Mouse (Mus musculus): ENCODE measurements around the gene Tsfm. TPM values are rescaled to one million over a fixed set of nuclear protein-coding genes. Genes with fewer than 3 reads are reported as not detected.

The Tsfm gene
- polyA plus RNA-seq (2012; ENCODE audit: low replicate concordance) = 75.8 and 81.5 TPM in 2 replicates

DNA sequence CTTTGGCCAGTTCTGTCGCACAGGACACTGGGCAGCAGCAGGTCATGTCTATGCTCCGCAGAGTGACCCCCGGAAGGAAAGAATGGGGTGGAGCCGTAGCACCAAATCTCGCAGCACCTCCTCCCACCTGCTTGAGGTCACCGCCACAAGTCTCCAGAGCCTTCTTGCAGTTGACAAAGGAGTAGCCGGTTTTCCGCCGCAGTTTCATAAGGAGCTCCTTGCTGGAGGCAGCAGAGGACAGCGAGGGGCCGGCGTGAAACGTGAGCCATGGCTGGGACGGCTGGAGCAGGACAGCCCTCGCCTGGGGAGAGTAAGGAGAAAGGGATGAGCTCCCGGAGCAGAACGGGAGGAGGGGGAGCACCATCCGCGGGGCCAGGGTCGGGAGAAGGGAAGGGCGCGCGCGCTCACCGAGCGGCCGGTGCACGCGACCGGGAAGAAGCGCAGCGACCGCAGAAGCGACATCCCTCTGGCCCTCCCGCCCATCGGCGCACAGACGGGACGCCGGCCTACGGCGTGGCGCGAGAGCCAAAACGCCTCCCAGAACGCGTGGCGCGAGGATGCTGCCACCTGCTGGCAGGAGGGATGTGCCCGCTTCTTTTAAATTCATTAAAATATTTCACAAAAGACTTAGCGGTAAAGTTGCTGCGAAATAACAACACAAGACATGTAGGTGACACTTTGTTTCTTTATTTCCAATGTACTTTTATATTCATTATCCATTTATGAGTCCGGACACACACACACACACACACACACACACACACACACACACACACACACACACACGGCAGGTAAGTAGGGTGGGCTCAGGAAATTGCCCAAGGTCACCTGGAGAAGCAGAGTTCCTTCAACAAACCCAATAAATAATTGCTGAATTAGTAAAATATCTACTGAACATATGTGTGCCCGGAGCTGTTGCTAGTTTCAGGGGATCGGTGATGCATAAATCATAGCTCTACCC, at the start of gene Tsfm:
TSS of gene Tsfm (minus strand) at position 505 of the 961 bp plus-strand sequence.

DNA sequence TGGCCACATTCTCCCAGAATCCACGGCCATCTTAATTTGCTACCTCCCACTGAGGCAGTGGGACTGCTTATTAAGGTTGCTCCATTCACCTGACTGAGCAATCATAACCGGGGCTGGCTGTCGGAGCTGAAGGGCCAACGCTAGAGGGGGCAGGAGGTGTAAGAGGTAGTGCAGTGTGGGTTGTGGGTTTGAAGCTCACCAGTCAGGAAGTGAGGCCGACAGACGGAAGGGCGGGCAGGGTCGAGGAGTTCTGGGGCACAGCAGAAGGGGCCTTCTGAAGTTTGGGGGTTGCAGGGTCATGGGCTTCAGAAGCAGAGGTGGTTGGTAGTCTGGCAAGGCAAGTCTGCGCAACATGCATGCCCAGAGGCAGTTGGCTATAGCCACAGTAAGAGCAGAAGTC, 44.4 kb upstream of the Tsfm start, which contains the start of gene Agap2:
TSS of gene Agap2 (plus strand) at position 205 of the 400 bp plus-strand sequence.

DNA sequence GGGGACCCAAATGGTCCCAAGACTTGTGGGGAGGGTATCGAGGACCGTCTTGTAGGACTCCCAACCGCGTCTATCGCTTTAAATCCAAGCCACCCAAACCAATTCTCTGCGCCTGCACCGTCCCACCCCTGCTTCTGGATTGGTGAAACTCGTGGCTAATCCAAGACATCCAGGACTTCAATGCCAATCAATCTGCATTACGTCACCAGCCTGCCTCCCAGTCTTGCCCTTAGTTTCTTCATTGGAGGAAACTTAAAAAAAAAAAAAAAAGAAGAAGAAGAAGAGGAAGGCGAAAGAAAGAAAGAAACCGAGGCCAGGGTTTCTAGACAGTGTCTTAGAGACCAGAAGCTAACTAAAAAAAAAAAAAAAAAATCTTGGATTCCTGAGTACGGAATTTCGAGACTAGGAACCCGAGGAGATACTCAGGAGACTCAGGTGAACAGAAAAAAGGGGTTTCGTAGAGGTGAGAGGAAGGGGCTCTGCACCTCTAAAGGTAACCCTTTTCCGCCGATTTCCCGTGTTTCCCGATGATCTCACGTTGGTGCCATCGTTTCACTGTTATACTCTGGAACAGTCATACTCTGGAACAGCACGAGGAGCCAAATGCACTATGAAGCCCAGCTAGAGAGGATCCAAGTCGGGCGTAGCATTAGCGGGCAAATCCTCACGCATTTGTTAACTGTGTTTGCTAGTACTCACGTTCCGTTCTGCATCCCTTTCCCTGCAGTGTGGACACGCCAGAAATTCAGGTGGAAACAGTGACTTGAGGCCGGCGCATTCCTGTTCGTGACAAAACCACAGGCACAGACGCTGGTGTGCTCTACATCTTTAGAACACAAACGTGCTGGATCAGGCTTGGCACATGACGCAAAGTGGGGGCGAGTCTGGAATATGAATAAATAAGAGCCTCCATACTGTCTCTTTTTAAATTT, 39.8 kb upstream of the Tsfm start, which contains the start of gene Tspan31:
TSS of gene Tspan31 (minus strand) at position 75 of the 932 bp plus-strand sequence.

DNA sequence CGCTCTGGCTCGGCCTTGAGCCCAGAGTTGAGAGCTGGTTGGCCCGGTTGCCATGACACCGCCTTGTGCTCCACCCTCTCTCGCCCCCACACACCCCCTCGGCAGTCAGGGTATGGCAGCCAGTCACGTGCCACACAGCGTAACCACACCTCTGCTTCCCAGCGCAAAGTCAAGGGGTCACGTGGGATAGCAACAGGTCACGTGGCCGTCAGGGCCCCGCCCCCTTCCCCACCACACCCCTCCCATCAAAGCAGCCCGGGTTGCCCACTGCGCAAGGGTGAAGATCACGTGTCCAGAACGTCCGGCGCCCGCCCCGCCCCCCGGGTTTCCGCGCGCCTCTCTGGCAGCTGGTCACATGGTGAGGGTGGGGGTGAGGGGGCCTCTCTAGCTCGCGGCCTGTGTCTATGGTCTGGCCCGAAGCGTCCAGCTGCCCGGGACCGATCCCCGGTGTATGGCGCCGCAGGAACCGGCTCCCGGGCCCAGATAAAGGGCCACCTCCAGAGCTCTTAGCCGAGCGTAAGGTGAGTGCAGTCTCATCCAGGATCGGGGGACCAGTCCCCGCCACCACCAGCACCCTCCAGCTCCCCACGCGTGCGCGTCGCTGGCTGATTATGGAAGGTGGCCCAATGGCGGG, 32.7 kb upstream of the Tsfm start, which contains the start of gene Cdk4:
TSS of gene Cdk4 (plus strand) at position 296 of the 634 bp plus-strand sequence.

DNA sequence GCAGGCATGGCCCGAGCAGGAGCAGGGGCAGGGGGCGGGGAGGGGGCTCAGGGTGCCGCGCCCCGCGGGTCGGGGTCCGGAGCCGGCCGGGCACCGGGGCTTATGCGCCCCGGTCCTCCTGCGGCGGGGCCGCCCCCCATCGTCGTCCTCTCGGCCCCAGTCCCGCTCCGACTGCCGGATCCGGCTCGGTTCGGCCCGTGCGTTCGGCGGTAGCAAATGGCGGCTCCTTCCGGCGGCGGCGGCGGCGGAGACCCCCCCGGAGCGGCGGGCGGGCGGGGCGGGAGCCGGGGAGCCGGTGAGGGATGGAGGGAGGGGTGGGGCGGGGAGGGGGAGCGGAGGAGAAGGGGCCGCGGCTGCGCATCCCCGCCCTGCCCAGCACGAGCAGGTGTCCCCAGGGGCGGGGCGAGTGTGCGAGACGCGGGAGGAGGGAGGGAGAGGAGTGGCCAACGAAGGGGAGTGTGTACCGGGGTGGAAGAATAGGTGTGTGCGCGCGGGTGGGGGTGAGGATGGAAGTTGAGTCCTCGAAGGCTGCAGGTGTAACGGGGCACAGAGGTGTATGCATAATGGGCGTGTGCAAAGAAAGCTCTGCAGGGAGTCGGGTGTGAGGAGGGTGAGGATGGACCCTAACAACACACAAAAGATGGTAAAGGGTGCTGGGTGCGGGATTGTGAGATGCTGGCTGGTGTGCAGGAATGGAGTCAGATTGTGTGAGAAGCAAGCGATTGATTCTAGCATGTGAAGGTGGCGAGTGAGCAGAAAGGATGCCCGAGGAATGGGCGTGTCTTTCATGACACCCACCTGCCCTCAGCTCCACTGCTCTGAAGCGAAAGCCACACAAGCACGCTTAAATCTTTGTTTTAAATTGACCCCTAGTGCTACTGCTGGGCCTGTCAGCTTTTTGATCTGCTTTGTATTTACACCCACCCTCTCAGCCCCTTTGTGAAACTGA, 29.6 kb upstream of the Tsfm start, which contains the start of gene March9:
TSS of gene March9 (minus strand) at position 217 of the 949 bp plus-strand sequence.

DNA sequence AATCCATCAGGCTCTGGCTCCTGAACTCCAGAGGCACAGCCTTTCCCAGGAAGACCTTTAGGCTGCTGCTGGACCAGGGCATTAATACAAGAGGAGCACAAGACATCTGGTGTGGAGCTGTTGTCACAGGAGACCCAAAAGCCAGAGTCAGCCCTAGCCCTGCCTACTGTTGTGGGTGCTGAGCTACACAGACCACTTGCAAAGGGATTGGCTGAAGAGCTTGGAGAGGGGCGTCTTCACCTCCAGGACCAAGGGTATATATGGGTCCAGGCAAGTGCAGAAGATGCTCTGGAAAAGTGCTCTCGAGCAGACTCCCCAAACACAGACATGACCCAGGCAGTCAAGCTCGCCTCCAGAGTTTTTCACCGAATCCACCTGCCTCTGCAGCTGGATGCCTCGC, 17.3 kb upstream of the Tsfm start, which contains the start of gene Cyp27b1:
TSS of gene Cyp27b1 (plus strand) at position 297 of the 400 bp plus-strand sequence.

DNA sequence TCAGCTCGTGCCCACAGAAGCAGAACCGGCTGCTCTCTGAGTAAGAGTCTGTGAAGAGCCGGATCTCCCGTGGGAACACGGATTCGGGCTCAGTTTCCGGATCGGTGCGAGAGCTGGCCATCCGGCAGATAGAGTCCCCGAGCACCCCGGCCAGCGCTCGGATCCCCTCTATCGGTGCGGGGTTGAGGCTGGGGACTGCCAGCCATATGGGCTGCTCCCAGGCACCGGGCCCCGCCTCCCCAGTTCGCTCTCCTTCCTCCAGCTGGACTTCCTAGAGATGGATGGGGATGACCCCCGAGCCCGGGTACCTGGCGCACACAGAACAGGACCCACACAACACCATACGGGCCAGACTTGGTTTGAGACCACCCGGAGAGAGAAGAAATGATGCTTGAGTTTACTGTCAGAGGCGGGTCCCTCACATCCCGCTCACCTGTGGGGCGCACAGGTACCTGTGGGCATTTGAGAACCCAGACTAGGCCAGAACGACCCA, 10.7 kb upstream of the Tsfm start, which contains the start of the genes Mettl1 and Eef1akmt3:
TSS of gene Mettl1 (plus strand) at position 141 of the 493 bp plus-strand sequence.
TSS of gene Eef1akmt3 (minus strand) at position 240 of the 493 bp plus-strand sequence.

DNA sequence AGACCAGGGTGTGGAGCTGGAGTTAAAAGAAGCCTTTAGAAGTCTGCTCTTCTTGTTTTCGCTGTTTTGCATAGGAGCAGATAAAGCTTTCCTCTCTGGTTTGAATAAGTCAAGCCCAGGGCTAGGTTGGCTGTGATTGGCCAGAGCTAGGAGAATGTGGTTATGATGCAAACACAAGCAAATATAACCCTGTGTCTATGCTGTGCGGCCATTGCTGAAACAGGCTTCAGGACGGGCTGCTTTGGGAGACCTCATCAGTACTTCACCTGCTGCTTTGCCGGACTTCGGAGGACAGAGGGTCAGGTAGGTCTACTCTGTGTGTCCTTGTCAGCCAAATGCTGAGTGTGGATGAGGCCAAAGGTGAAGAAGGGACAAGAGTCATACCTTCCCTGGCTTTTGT, 30.1 kb downstream of the Tsfm start, which contains the start of gene Avil:
TSS of gene Avil (plus strand) at position 181 of the 400 bp plus-strand sequence.

DNA sequence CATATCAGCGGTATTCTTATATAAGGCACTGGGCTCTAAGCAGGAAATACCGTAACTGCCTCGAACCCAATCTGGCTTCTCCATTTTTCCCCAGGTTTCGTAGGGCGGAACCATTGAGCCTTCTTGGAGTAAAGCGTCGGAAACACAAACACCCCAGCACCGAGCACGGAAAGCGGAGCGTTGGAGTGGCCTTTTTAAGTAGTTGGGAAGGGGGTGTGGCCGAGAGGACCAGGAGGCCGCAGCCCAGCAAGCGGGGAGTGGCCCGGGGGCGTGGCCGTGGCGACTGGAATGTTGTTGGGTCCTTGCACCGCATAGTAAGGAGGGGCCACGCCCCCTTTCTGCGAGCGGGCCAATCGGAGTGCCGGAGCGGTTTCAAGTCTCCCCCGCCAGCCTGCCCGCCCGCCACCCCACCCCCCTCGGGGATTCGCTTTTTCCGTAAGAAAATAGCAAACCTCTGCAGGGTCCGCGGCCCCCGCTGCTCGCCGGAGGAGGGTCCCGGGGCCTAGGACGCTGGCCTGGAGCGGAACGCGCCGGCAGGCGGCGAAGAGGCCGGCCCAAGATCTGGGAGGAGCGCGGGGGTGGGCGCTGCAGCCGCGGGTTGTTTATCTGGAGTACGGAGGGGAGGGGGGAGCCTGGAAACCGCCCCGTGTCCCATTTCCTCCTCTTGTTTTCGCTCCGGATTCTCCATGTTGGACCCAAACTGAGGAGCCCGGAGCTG, 52.2 kb downstream of the Tsfm start, which contains the start of gene Ctdsp2:
TSS of gene Ctdsp2 (plus strand) at position 441 of the 718 bp plus-strand sequence.

Other genes starting within 250 kb of the Tsfm start
- gene Atp23, start 129.5 kb downstream of the Tsfm start, polyA plus RNA-seq (2012; ENCODE audit: low replicate concordance) = 7.7 and 11.9 TPM in 2 replicates
- gene Ctdsp2, start 52.1 kb downstream of the Tsfm start, polyA plus RNA-seq (2012; ENCODE audit: low replicate concordance) = 54.0 and 101 TPM in 2 replicates
- 0.24 and 0.36 TPM in 2 replicates for gene Avil, start 30.1 kb downstream of the Tsfm start, polyA plus RNA-seq (2012; ENCODE audit: low replicate concordance)
- 10.1 and 35.2 TPM in 2 replicates for gene Mettl1, start 10.6 kb upstream of the Tsfm start, polyA plus RNA-seq (2012; ENCODE audit: low replicate concordance)
- 0.23 and 0.30 TPM in 2 replicates for gene Eef1akmt3, start 10.7 kb upstream of the Tsfm start, polyA plus RNA-seq (2012; ENCODE audit: low replicate concordance)
- gene Cyp27b1, start 17.4 kb upstream of the Tsfm start, polyA plus RNA-seq (2012; ENCODE audit: low replicate concordance) = not detected in 2 replicates
- gene March9, start 29.3 kb upstream of the Tsfm start, polyA plus RNA-seq (2012; ENCODE audit: low replicate concordance) = 1.2 and 3.2 TPM in 2 replicates
- gene Cdk4, start 32.7 kb upstream of the Tsfm start, polyA plus RNA-seq (2012; ENCODE audit: low replicate concordance) = 1,058 and 1,859 TPM in 2 replicates
- gene Tspan31, start 39.4 kb upstream of the Tsfm start, polyA plus RNA-seq (2012; ENCODE audit: low replicate concordance) = 19.4 and 24.4 TPM in 2 replicates
- gene Agap2, start 44.4 kb upstream of the Tsfm start, polyA plus RNA-seq (2012; ENCODE audit: low replicate concordance) = 26.3 and 51.9 TPM in 2 replicates
- 127 and 168 TPM in 2 replicates for gene Os9, start 90.3 kb upstream of the Tsfm start, polyA plus RNA-seq (2012; ENCODE audit: low replicate concordance)
- 119 and 242 TPM in 2 replicates for gene B4galnt1, start 134.4 kb upstream of the Tsfm start, polyA plus RNA-seq (2012; ENCODE audit: low replicate concordance)
- gene Slc26a10, start 149.8 kb upstream of the Tsfm start, polyA plus RNA-seq (2012; ENCODE audit: low replicate concordance) = 0.11 and 0.35 TPM in 2 replicates
- 26.0 and 48.2 TPM in 2 replicates for gene Arhgef25, start 159.2 kb upstream of the Tsfm start, polyA plus RNA-seq (2012; ENCODE audit: low replicate concordance)
- 180 and 400 TPM in 2 replicates for gene Dtx3, start 164.9 kb upstream of the Tsfm start, polyA plus RNA-seq (2012; ENCODE audit: low replicate concordance)
- gene Pip4k2c, start 180.7 kb upstream of the Tsfm start, polyA plus RNA-seq (2012; ENCODE audit: low replicate concordance) = 42.0 and 97.1 TPM in 2 replicates
- 0.28 and 0.67 TPM in 2 replicates for gene Kif5a, start 232.5 kb upstream of the Tsfm start, polyA plus RNA-seq (2012; ENCODE audit: low replicate concordance)
- gene Dctn2, start 235.5 kb upstream of the Tsfm start, polyA plus RNA-seq (2012; ENCODE audit: low replicate concordance) = 141 and 189 TPM in 2 replicates

Measured in leukemia stem cell, adult 10-12 weeks (primary cell).